Mouse (Mus musculus): ENCODE measurements around the gene Ddost.

DNA sequence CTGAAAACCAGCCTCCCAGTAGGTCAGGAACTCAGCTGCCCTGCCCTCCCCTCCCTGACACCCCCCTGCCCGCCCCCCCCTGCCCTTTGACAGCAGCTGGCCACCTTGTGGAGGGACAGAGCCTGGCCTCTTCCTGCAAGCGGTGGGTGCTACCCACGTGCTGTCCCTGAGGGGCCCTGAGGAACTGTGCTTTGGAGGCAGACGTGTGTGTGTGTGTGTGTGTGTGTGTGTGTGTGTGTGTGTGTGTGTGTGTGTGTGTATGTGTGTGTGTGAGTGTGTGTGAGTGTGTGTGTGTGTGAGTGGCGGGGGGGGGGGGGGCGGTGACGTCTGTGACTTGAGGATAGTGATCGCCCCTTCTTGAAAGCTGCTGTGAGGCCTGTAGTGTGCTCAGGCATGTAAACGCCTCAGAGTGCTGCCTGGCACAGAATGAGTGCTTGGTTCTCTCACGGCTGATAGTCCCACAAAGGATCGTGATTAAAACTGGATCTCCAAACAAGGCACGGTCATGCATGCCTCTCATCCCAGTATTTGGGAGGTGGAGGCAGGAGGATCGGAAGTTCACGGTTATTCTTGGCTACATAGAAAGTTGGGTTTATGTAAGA is 10.5 kb upstream of the Ddost start:
- TF ChIP-seq CTCF (IDR thresholded peaks at IDR 0.05; ENCODE audit: borderline replicate concordance, control insufficient read depth, extremely low read depth, insufficient read depth, low read length, poor library complexity) (no peak), POLR2A (IDR thresholded peaks at IDR 0.05; ENCODE audit: control insufficient read depth, extremely low read depth, insufficient read depth, low read length, poor library complexity) (no peak)

All from thymus, adult 2 months (tissue).